Mouse (Mus musculus) CD4-positive, CD25-positive, alpha-beta regulatory T cell, adult 4 months (primary cell): ENCODE measurements around the gene Atg16l2. TPM values are rescaled to one million over a fixed set of nuclear protein-coding genes. Genes with fewer than 3 reads are reported as not detected.

Experiments used
- ATAC-seq: one replicate; pipeline ENCODE4 v1.8.0; 2017
- polyA plus RNA-seq, 2 experiments: library from polyadenylated mRNA; unstranded; fragments of 100-300 nt; shearing (Covaris generic); gene quantifications; one replicate each; pipeline ENCODE4 v1.2.1; 2017

The Atg16l2 gene
- polyA plus RNA-seq, result 10 to 100 TPM; 46.7 to 58.1 TPM

DNA sequence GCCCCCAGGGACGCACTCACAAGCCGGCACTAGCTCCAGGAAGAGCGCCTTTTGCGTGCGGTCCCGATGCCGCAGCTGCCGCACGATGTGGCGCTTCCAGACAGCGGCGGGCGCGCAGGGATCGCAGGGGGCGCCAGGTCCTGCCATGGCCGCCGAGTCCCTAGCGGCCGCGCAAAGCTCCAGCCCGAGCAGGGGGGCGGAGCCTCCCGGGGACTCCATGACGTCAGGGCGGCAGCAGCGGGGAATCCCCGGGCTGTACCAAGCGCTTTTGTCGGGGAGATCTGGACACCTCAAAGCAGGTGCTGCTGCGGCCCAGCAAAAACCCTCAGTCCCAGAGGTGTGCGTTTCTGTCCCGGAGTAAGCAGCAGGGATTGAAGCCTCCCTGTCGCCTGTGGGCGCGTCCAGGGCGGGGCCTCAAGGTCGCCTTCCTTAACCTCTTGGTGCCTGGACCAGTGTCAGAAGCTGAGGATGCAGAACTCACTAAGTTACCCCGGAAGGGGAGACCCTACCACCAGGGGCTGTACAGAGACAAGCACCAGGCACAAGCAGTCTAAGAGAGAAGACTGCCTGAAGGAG lies at the start of gene Atg16l2:
Gene Atg16l2 (minus strand): TSS at position 371 of the 576 bp plus-strand sequence.
- peak; percentile 89 for ATAC-seq

DNA sequence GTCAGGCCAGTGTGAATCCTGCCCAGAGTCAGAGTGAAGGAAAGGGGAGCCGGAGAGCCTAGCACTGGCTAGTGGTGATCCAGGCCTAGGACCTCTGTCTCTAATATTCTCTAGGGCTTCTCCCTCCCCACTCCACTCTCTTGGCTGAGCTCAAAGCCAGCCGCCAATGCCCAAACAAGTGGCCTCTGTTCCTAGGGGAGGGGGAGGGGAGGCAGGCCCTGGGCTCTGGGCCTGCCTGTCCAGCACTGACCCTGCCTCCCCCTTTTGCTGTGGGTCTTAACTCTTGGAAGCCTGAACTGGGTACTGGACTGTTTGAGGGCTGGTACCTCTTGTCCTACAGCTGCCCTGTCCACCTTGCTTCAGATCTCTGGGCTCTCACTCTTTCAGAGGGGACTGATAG lies 47.8 kb upstream of the Atg16l2 start:
- ATAC-seq, result no peak

DNA sequence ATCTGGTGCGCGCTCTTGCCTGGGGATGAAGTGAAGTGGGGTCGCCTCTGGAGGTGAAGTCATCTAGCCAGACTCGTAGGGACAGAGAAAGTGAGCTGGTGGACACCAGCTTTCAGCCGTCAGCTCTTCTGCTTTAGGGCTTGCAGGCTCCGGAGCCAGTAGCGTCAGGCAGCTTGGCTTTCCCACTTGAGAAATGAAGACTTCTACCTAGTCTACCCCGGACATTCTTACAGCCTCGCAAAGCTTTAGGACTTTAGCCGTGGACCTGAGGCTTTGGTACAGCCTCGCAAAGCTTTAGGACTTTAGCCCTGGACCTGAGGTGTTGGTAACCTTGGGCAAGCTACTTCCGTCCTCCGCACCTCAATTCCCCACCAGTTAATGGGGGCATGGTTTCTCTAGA lies 46.3 kb upstream of the Atg16l2 start:
- ATAC-seq, result peak; percentile 38

DNA sequence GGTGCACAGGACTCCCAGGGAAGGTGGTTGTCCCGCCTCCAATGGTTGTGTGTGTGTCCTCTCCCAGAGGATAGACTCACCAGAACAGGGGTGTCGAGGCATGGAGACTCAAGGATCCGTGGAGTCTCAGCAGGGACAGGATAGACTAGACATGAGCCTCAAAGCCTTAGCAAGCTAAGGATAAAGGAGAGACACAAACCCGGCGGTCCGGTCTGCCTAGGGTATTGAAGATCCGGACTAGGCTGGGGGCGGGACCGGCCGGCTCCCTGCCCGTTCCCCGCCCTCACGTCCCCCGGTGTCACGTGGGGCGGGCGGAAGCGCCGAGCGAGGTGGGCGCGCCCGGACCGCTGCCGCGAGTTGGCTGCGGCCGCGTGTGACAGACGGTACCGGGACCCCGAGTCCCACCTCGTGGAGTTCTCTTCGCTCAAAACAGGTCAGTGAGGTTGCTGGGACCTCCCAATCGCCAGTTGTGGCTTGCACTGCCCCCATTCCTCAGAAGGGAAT lies 45.8 kb upstream of the Atg16l2 start, which contains the start of gene Arap1:
Gene Arap1 (plus strand): TSS at position 301 of the 504 bp plus-strand sequence.
- peak; percentile 93 for ATAC-seq

DNA sequence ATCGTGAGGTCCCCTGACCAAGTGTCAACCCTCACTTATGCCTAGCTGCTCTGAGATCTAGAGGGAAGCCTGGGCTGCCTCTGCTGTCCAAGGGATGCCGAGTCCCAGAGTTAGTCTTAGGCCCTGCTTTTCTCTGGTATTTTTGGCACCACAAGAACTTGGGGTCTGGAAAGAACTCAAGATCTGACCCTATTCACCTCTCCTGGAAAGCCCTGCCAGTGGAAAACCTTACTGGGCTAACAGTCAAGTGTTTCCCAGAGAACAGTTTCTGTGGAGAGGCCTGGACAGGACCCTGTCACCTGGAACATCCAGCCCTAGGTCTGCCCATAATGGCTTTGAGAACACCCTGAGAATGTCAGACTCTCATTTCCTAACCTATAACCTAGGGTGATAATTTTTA lies 44.9 kb upstream of the Atg16l2 start:
- no peak for ATAC-seq

DNA sequence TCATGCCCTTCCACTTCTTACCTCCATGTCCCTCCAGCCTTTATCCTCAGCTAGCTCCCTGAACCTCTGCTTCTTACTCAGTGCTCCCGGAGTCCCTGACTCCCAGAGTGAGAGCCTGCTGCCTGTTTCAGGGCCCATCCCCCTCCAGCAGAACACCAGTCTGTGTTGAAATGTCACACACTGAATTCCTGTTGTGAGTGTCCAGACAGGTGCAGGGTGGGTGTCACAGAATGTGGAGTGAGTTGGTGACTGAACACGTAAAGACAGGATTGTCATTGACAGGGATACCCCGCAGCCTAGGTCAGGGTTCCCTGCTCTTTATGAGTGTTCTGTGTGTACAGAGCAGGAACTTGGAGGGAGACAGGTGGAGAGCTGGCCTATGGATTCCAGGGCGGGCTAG lies 42.8 kb upstream of the Atg16l2 start:
- ATAC-seq, result no peak

DNA sequence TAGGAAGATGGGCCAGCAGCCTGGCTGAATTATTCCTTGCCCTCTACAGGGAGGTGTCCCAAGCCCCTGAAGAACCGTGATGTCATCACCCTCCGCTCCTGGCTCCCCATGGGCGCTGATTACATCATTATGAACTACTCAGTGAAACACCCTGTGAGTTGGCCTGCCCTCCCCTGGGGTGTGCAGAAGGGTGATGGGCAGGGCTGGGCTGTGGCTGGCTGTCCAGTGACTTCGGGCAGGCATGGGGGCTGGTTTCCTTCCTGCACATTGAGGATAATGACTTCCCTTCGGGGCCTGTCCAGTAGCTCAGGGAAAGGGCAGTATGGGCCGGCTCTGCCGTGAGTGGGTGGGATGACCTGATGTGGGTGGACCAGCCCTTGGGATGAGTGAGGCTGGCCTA lies 41.1 kb upstream of the Atg16l2 start:
- ATAC-seq, result no peak

DNA sequence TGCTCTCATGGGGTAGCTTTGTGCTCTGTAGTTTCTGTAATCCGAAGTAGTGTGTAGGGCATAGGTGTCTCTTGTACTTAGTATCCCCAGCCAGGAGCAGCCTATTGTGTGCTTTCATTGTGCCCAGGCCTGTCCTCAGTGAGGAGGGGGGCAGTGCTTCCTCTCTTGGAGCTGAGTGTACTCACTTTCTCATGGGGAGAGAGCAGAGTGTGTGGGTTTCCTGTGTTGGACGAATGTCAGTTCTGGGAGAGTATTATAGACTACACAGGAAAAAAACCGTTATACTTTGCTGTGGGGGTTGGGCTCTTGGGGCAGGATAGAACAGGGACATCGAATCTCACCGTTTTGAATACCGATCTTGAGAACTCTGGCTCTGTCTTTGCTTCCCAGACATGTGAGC lies 39.4 kb upstream of the Atg16l2 start:
- ATAC-seq, result peak; percentile 73

DNA sequence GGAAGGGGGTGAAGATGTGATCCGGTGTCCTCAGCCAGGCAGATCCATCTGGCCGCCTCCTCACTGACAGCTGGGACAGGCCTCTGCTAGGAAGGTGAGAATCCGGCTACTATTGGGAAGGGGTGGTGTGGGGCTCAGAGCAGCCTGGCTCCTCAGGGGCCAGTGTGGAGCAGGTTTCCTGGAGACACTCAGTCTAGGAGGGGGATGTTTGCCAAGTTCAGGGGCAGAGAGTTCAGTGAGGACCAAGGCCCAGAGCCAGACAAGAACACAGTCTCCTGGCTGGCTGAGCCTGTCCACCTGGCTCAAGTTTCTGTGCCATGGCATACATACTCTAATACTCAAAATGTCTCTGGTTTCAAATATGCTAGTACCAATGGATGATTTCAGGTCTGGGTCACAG lies 35.4 kb upstream of the Atg16l2 start:
- ATAC-seq, result no peak

DNA sequence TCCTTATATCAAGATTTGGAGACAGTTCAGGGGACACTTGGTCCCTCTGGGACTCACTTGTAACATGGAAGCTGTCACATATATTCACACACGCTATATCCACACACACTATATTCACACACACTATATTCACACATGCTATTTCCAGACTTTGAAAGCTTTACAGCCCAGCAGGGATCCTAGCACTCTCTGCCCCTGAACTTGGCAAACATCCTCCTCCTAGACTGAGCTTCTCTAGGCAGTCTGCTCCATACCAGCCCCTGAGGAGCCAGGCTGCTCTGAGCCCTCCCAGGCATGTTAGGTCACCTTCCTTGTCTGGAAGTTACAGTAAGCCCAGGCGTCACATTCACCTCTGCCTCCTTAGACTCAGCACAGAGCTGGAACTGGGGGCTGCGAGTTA lies 34.6 kb upstream of the Atg16l2 start:
- ATAC-seq, result no peak

DNA sequence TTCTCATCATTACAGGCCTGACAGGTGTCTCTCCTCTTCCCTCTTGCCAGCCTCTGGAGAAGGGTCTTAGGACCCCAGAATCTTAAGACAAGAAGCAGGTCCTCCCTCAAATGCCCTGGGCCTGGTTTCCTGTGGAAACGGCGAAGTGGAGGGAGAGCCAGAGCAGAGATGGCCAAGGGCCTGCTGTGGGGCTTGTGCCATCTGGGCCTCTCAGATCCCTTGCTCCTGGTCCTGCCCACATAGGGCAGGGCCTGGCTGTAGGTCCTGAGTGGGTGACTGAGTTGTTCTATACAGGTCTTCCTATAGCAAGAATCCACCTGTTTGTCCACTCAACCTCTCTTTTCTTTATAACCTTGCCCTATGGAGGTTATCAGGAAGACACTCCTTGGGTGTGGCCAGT lies 33.2 kb upstream of the Atg16l2 start:
- no peak for ATAC-seq

DNA sequence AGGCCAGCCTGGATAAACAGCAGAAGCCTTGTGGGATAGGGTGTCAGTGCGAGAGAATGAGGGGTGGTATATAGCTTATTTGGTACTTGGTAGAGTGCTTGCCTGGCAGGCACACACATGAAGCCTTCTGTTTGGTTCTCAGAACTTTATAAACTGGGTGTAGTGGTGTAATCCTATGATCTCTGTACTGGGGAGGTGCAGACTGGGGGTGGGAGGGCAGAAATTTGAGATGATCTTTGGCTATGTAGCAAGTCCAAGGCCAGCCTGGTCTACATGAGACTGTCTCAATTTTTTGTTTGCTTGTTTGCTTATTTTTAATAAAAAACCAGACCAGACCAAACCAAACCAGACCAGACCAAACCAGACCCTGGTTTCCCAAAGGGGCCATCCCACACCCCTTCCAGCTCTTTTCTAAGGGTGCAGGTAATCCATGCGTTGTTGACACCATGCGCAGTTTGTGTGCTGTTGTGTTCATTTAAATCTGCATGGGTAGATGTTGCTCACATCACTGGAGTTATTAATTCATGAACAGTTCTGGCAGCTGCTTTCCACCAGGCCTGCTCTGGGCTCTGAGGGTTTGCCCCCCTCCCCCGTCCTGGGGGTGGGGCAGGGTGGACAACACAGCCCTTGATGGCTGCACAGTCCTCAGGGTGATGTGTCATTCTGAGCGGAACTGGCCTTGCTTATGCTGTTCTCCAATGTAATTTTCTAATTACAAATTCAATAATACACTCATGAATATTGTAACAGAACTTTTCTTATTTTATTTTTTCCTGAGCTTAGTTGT lies 30.2 kb upstream of the Atg16l2 start:
- ATAC-seq, result no peak

DNA sequence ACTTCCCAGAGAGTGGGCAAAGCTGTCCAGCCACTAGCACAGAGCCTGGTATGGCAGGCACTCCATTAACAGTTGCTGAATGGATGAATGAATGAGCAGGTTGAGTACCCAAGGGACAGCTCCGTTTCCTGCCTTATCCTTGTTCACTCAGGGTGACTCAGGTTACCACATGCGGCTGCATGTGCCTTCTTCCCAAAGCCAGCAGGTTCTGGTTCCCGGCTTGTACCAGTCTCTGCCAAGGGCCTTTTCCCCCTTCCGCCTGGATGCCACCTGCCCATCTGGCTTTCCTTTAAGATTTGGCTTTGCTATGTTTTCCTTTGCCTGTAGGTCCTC lies 28.8 kb upstream of the Atg16l2 start:
- no peak for ATAC-seq

DNA sequence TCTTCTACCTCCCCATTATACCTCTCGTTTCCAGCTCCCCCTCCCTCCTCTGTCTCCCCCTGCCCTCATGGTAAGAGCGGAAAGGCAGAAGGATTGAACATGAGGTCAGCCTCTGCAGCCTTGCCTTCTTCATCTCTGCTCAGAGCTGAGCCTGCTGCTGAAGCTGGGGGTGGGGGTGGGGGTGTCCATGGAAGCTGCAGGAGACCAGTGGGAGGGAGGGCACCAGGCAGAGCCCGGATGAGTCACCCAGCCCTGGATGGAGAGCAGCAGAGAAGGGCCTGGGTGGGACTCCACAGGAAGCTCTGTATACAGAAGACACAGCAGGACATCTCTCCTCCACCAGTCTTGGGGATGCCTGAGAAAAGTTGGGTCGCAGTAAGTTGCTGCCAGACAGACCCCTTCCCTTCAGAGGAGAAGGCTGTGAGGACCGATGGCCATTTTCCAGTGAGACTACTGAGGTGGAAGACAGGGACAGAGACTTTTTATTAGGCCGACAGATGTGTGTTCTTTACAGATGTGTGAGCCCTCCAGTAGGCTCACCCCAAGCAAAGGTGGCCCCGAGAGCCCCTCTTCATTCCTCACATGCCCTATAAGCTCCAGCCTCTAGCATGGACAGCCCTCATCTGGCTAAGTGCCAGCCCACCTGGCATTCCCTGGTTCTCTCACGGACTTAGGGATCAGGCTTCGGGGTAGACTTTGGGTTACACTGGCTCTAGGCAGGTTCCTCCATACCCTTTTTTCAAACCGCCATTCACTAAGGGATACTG lies 28.2 kb upstream of the Atg16l2 start:
- no peak for ATAC-seq

DNA sequence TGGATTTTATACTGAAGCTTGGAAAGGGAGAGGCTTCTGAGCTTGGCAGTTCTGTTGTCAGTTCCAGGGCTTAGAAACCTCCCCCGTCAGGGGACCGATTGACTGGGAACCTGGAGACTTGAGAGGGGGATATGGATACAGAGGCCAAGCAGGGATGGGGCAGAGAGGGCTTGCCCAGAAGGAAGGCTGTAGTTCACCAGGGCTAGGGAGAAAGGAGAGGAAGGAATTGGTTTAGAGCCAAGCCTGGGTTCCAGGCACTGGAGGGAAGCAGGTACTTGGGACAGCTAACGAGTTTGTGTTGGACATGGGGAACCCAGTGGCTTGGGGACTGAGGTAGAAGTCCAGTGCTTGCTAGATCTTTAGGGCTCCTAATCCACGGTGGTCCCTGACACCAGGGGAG lies 27.6 kb upstream of the Atg16l2 start:
- ATAC-seq, result no peak

DNA sequence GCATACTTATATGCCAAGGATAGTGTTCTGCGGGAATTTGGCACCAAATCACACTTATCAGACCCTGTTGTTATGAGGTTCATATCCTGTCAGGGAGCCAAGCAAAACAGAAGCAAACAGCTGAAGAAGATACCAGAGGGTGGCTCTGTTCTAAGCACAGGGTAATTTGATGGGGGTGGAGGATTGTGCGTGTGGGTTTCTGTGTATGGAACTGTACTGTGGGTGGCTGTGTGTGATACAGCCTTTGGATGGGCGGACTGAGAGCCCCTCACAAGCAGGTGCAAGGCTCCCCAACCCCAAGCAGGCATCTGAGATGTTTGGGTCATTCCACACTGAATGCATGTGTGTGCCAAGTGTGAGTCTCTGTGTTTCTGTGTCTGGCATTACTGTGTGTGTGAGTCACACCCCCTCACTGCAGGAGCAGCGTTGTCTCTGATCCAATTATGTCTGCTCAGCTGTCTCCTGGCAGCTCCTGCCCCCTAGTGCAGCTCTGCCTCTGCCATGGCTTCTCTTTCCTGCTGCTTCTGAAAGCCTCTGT lies 26.6 kb upstream of the Atg16l2 start:
- no peak for ATAC-seq

DNA sequence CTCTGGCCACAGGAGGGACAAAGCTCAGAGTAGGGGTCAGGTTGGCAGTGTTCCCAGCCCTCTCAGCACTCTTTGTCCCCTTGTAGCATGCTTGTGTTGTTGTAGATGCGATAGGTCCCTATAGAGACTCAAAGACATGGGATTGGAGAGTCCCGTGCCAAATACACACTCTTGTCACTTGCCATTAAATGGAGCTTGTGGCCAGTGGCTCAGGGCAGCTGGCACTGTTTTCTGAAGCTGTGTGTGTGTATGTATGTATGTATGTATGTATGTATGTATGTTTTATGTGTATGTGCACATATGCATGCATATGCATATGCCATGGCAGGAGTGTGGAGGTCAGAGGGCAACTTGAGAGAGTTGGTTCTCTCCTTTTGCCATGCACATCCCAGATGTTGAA lies 25.7 kb upstream of the Atg16l2 start:
- ATAC-seq, result no peak

DNA sequence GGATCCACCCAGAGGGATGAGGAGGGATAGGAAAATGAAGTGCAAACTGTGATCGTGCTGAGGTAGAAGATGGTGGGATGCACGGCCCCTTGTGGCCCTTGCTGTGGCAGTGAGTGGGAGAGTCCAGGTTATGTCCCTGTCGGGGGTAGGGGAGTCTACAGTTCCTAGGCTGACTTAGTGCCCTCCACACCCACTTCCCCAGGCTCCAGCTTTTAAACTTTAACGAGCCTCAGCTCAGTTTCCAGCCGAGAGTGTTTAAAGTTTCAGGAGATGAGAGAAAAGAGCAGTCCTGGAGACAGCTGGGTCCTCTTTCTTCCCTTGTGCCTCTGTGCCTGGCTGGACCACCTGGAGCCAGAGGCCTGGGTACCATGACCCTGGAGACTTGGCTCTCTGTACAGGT lies 25.2 kb upstream of the Atg16l2 start:
- ATAC-seq, result no peak

DNA sequence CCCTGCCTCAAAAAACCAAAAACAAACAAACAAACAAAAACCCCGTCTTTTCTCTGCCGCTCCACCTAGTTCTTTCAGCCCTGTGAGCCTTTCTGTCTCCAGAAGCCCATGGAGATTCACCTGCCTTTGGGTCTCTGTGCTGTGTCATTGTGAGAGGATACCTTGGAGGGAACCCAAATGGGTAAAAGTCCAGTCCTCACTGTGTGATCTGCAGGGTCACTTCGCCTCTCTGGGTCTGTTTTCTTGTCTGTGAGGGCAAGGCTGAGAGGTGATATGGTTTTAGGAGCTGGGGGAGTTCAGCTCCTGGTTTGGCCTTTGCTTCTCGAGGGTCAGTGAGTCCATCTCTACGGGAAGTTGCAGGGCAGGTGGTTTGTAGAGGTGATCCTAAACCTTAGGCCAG lies 24.0 kb upstream of the Atg16l2 start:
- ATAC-seq, result no peak

DNA sequence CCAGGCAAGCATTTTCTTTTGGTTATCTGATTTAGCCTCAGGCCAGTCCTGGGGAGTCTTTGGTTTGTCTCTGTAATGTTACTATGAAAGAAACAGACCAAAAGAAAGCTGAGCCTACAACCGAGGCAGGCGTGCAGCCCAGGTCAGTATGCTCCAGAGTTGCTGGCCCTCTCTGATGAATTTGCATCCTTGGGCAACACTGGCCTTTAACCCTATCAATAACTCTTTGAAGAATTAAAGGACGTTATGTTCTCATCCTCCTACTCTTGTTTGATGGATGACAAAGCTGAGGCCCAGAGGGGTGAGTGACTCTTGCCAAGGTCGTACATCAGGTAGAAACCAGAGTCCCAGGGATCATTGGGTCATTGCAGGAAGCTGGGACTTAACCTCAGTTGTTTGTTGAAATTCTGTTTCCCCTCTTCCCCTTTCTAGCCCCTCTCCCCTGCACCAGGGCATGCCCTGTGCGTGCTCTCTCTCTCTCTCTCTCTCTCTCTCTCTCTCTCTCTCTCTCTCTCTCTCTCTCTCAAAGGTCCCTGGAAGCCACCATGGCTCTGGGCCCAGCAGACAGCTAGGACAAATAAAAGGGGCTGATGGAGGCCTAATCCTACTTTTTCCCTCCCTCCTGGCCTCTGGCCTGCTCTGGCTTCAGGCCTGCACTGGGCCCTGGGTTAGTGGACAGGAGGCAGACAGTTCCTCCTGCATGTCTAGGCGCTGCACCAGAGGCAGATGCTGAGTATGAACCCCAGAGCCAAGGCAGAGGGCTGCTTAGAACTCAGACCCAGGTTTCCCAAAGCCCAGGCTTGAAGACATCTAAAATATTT lies 22.3 kb upstream of the Atg16l2 start:
- ATAC-seq, result no peak

DNA sequence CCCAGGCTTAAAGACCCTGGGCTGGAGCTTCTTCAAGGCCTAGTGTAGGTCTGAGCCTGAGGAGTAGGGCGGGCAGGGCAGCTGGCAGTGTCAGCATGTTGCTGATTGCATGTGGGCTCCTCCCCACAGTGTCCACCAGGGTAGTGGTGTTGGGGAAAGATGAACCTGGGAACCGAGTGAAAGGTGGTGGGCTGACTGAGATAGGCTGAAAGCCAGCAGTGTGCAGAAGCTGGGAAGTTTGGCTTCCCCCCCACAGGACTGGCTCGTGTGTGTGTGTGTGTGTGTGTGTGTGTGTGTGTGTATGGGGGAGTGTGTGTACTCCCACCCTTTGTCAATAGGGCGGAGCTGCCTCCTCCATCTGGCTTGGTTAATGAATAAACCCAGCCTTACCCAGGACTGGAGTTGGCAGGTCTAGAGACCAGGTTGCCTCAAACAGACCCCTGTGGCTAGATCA lies 21.1 kb upstream of the Atg16l2 start:
- ATAC-seq, result no peak

DNA sequence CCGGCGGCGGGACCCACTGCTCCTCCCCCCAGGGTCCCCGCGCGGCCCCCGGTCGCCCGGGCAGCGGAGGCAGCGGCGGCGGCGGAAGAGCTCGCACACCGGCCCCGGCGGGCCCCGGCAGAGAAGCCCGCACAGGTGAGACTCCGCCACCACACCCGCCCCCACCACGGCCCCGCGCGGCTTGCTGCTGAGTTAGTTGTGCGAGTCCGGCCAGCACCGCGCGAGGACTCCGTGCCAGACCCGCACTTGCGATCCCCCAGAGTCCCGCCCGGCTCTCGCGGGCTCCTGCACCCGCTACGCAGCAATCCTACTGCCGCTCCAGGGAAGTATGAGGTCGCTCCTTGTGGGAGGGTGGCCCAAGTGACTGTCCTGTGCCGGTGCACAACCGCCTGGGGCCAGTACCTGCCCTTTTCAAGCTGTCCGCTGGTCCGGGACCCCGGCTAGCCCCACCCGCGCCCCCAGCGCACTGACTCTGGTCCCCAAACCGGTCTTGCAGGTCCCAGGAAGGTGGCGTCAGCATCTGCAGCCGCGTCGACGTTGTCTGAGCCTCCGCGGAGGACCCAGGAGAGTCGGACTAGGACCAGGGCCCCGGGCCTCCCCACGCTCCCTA lies 19.3 kb upstream of the Atg16l2 start:
- peak; percentile 56 for ATAC-seq
